Mouse (Mus musculus) liver, adult 2 months (tissue): Measurements from ENCODE around the gene Supt7l.

Experiments
- CTCF ChIP-seq: fragments of 200-500 bp; IDR thresholded peaks from 2 replicates; pipeline ENCODE4 v1.5.1; 2011; ENCODE audit warnings: low read depth, low read length, control low read depth
- POLR2A ChIP-seq: fragments of 200-500 bp; IDR thresholded peaks from 2 replicates; pipeline ENCODE4 v1.6.1; 2011; ENCODE audit warnings: low read length, control low read depth; ENCODE audit not compliant: insufficient read depth; ENCODE audit errors: extremely low read depth

DNA sequence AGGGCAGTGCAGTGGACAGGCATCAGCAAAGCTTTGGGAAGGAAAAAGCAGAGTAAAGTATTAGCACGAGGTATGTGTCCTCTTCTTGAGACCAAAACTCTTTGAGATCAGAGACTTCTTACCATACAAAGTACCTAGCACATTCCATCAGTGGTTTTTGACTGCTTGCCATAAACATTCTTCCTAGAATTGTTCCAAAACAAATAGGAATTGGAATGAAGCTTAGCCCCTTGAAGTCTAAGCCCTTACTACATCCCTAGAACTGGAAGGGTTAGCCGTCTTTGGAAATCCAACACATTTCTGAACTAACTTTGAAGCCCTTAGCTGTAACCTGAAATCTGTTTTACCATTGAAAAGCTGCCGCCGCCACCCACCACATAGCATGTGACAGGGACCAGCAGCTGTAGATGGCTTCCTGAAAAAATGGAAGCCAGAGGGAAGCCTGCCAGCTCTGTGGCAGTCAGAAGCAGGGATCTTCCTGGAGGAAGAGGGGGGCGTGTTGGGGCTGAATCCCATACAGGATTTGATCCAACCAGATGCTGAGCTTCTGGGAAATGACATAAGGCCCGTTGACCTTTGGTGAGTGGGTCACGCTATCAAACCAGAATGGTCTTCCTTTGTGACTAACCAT is 34.5 kb upstream of the Supt7l start:
- TF ChIP-seq CTCF: no peak
- TF ChIP-seq POLR2A: no peak
